Mouse (Mus musculus): Measurements from ENCODE around the gene Mtf1.

DNA sequence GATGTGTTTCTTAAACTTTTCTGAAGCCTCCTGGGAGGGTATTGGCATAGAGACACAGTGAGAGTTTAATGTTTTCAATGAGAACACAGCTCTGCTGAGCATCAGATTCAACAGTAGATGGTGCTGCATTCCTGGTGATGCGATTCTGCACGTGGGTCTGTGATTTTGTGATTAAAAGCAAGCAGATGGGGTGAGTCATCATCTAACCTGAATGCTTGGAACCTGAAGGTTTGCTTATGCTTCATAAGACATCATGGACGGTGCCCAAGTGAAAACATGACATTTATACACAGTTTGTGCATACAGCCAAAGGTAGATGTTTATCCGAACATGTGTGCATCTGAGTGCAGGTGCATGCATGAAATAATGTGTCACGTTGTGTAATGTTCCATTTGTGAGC lies 31.3 kb upstream of the Mtf1 start:
- TF ChIP-seq MAFK (IDR thresholded peaks at IDR 0.05; ENCODE audit: insufficient read depth, low read depth, low read length) (no peak), HCFC1 (IDR thresholded peaks at IDR 0.05; ENCODE audit: borderline replicate concordance, insufficient read depth, low read length) (no peak)

Data from ES-E14 (cell line).